Comparison of ENCODE assay signal across 13 mouse cellular contexts in the genomic region with DNA sequence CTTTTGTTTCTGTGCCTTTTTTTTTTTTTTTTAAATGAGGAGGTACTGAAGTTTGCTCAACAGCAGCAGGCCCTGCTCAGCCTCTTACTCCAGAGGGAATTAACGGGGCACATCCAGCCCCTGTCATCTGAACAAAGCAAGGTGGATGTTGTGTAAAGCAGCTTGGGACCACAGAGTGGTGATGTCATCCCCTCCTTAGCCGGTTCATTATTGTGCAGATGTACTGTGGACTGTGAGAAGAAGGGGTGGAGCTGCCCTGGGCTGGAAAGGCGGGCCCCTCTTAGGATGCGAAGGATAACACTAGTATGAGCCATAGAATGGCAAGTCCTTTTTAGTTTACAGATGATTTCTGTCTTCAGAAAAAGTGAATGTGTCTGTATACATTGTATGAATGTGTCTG. TPM values are rescaled to one million over a fixed set of nuclear protein-coding genes. Genes with fewer than 3 reads are reported as not detected.
DNase-seq lines count a peak whose midpoint lies in the region; ATAC-seq lines count a peak whose summit lies in the region.
"Had no signal": no experiment of that assay in that cellular context is flagged by ENCODE, and none has a peak within 500 bp of the region (broad histone marks: within the 10 kb centered on the region; RNA-seq: fewer than 3 reads in every experiment).

No protein-coding gene starts in this region.

- no peak overlapping the region for H3K27ac ChIP-seq in kidney, embryonic 14.5 days (ENCODE audit: low read depth, low read length)
- no peak overlapping the region for H3K27ac ChIP-seq in kidney, embryonic 16.5 days (ENCODE audit: low read length)
- H3K27ac ChIP-seq in hindbrain, embryonic 11.5 days (ENCODE audit: low read depth, low read length): 0 out of 2 replicates have a peak overlapping the region, but pooled peaks have one; percentile 39
- no peak overlapping the region for H3K27ac ChIP-seq in midbrain, embryonic 16.5 days (ENCODE audit: low read length)

- no peaks in the 10 kb centered on the region for H3K36me3 ChIP-seq in kidney, embryonic 14.5 days (ENCODE audit: control insufficient read depth, insufficient read depth, low read length)
- H3K36me3 ChIP-seq in kidney, embryonic 16.5 days (ENCODE audit: insufficient read depth, low read length): no peaks in the 10 kb centered on the region
- H3K36me3 ChIP-seq in hindbrain, embryonic 11.5 days (ENCODE audit: control insufficient read depth, insufficient read depth, low read length): no peaks in the 10 kb centered on the region
- H3K36me3 ChIP-seq in midbrain, embryonic 16.5 days (ENCODE audit: control insufficient read depth, insufficient read depth, low read length): no peaks in the 10 kb centered on the region

- no peaks in the 10 kb centered on the region for H3K4me1 ChIP-seq in kidney, embryonic 14.5 days (ENCODE audit: control insufficient read depth, insufficient read depth, low read length)
- no peaks in the 10 kb centered on the region for H3K4me1 ChIP-seq in kidney, embryonic 16.5 days (ENCODE audit: insufficient read depth, low read length)
- H3K4me1 ChIP-seq in hindbrain, embryonic 11.5 days (replicated peaks; ENCODE audit: control insufficient read depth, insufficient read depth, low read length): no peaks in the 10 kb centered on the region; the same call in 1 of the 2 replicates
- H3K4me1 ChIP-seq in midbrain, embryonic 16.5 days (ENCODE audit: control insufficient read depth, insufficient read depth, low read length): peaks cover 14% of the 10 kb centered on the region

- WGBS in kidney, embryonic 14.5 days: 35% methylated on average over 4 of the region's 4 CpGs
- 34% methylated on average over 4 of the region's 4 CpGs for WGBS in kidney, embryonic 16.5 days
- WGBS in hindbrain, embryonic 11.5 days: 22% methylated on average over 4 of the region's 4 CpGs
- WGBS in midbrain, embryonic 16.5 days: 4% methylated on average over 4 of the region's 4 CpGs

- no peaks in the 10 kb centered on the region for H3K27me3 ChIP-seq in kidney, embryonic 14.5 days (ENCODE audit: control insufficient read depth, insufficient read depth, low read length)
- H3K27me3 ChIP-seq in kidney, embryonic 16.5 days (ENCODE audit: insufficient read depth, low read length): no peaks in the 10 kb centered on the region
- no peaks in the 10 kb centered on the region for H3K27me3 ChIP-seq in hindbrain, embryonic 11.5 days (ENCODE audit: control insufficient read depth, insufficient read depth, low read length)
- H3K27me3 ChIP-seq in midbrain, embryonic 16.5 days (ENCODE audit: control insufficient read depth, insufficient read depth, low read depth, low read length): no peaks in the 10 kb centered on the region

- DNase-seq in embryo, embryonic 10.5 days (ENCODE audit: low spot score): peak; percentile 60
- DNase-seq in hindbrain, embryonic 11.5 days (ENCODE audit: low spot score): peak; percentile 52
- DNase-seq in frontal cortex, postnatal 10 days (ENCODE audit: low spot score in 2 of 2): no peak
- no peak for DNase-seq in layer of hippocampus, adult 8-10 months (ENCODE audit: low spot score in 2 of 2)
- DNase-seq: adrenal gland, postnatal 25 days; cerebellum, postnatal 14 days; gastrocnemius, postnatal 25 days; kidney, adult 11 months; thymus, postnatal 14 days had no signal

- H3K9ac ChIP-seq in kidney, embryonic 14.5 days (ENCODE audit: low read depth, low read length): no peak overlapping the region
- no peak overlapping the region for H3K9ac ChIP-seq in kidney, embryonic 16.5 days (replicated peaks; ENCODE audit: low read length)
- H3K9ac ChIP-seq in hindbrain, embryonic 11.5 days (ENCODE audit: low read depth, low read length): no peak overlapping the region
- H3K9ac ChIP-seq in midbrain, embryonic 16.5 days (ENCODE audit: low read depth, low read length): no peak overlapping the region

- no peak overlapping the region for H3K4me2 ChIP-seq in kidney, embryonic 14.5 days (replicated peaks; ENCODE audit: low read depth, low read length)
- no peak overlapping the region for H3K4me2 ChIP-seq in kidney, embryonic 16.5 days (replicated peaks; ENCODE audit: low read depth, low read length)
- H3K4me2 ChIP-seq in hindbrain, embryonic 11.5 days (replicated peaks; ENCODE audit: low read depth, low read length): peak overlapping the region; percentile 31
- peak overlapping the region; percentile 52; the same call in 1 of the 2 replicates for H3K4me2 ChIP-seq in midbrain, embryonic 16.5 days (ENCODE audit: low read length)

- no peaks in the 10 kb centered on the region for H3K9me3 ChIP-seq in kidney, embryonic 14.5 days (ENCODE audit: control insufficient read depth, low read length)
- H3K9me3 ChIP-seq in kidney, embryonic 16.5 days (ENCODE audit: low read length): no peaks in the 10 kb centered on the region
- H3K9me3 ChIP-seq in hindbrain, embryonic 11.5 days (ENCODE audit: control insufficient read depth, low read length): no peaks in the 10 kb centered on the region
- H3K9me3 ChIP-seq in midbrain, embryonic 16.5 days (replicated peaks; ENCODE audit: control insufficient read depth, low read length, poor library complexity, severe bottlenecking): no peaks in the 10 kb centered on the region

- ATAC-seq in kidney, embryonic 14.5 days (ENCODE audit: low FRiP score, low TSS enrichment): 0 out of 2 replicates have a peak, but pooled peaks have one; percentile 52
- no peak for ATAC-seq in kidney, embryonic 16.5 days (ENCODE audit: low FRiP score, low TSS enrichment)
- ATAC-seq in hindbrain, embryonic 11.5 days (ENCODE audit: low FRiP score): peak; percentile 94
- ATAC-seq in midbrain, embryonic 16.5 days: peak; percentile 82
- no peak for ATAC-seq in erythroid progenitor cell, adult 5-6 weeks (replicated peaks; ENCODE audit: low FRiP score, poor library complexity, severe bottlenecking)

- no peak overlapping the region for H3K4me3 ChIP-seq in kidney, embryonic 14.5 days (ENCODE audit: low read length)
- no peak overlapping the region for H3K4me3 ChIP-seq in kidney, embryonic 16.5 days (ENCODE audit: low read length)
- peak overlapping the region; percentile 12; the same call in 1 of the 2 replicates for H3K4me3 ChIP-seq in hindbrain, embryonic 11.5 days (ENCODE audit: low read depth, low read length)
- H3K4me3 ChIP-seq in midbrain, embryonic 16.5 days (ENCODE audit: low read depth, low read length): no peak overlapping the region; the same call in 1 of the 2 replicates

RNA-seq across cellular contexts. Expression of a gene that starts 37.6 kb away (rescaled TPM):
- 48.4 and 79.7 TPM in 2 replicates for polyA plus RNA-seq in kidney, embryonic 14.5 days (2014; fragmentation: Nextera tagmentation; extraction: Ambion mirVana)
- 81.4 and 86.2 TPM in 2 replicates for polyA plus RNA-seq in kidney, embryonic 16.5 days (2015; fragmentation: Nextera tagmentation; extraction: Ambion mirVana)
- polyA plus RNA-seq in hindbrain, embryonic 11.5 days (2014; fragmentation: Nextera tagmentation; extraction: Ambion mirVana): 95.1 and 97.2 TPM in 2 replicates
- 127 and 136 TPM in 2 replicates for polyA plus RNA-seq in midbrain, embryonic 16.5 days (2015; fragmentation: Nextera tagmentation; extraction: Ambion mirVana)
- 53.3 and 63.7 TPM in 2 replicates for total RNA-seq in erythroid progenitor cell, adult 5-6 weeks (2015; ENCODE audit: low replicate concordance)
- total RNA-seq in erythroid progenitor cell, adult 5-6 weeks (2017; ENCODE audit: low replicate concordance): 57.2 and 72.6 TPM in 2 replicates
- total RNA-seq in layer of hippocampus, adult 8-10 months (2022): 100 to 1,000 TPM; 230 to 260 (median 239) TPM

Comparison
In these comparisons a context has a peak if more than half of its experiments do, and no peak if none do; other contexts are left out.
1. ATAC-seq: peak in kidney, embryonic 14.5 days (single experiment), hindbrain, embryonic 11.5 days (single experiment) and midbrain, embryonic 16.5 days (single experiment); none in kidney, embryonic 16.5 days (single experiment) and erythroid progenitor cell, adult 5-6 weeks (single experiment).
2. H3K4me2 ChIP-seq: peak in hindbrain, embryonic 11.5 days (single experiment) and midbrain, embryonic 16.5 days (single experiment); none in kidney, embryonic 14.5 days (single experiment) and kidney, embryonic 16.5 days (single experiment).
3. DNase-seq: peak in embryo, embryonic 10.5 days (single experiment) and hindbrain, embryonic 11.5 days (single experiment); none in frontal cortex, postnatal 10 days (0 of 2) and layer of hippocampus, adult 8-10 months (0 of 2).